Mouse (Mus musculus) cortical plate, adult 2 months (tissue): ENCODE data around the gene Aanat.
A peak's percentile ranks its signal among the peaks of the same experiment; 100 is the strongest.

Experiments used
- CTCF ChIP-seq: fragments of 200-500 bp; IDR thresholded peaks from 2 replicates; pipeline ENCODE4 v1.5.1; 2011; ENCODE audit warnings: mild to moderate bottlenecking, control low read depth, low read length; ENCODE audit not compliant: insufficient read depth; ENCODE audit errors: extremely low read depth
- POLR2A ChIP-seq: fragments of 200-500 bp; IDR thresholded peaks from 2 replicates; pipeline ENCODE4 v1.6.1; 2011; ENCODE audit warnings: mild to moderate bottlenecking, low read length, control low read depth; ENCODE audit not compliant: insufficient read depth; ENCODE audit errors: extremely low read depth

DNA sequence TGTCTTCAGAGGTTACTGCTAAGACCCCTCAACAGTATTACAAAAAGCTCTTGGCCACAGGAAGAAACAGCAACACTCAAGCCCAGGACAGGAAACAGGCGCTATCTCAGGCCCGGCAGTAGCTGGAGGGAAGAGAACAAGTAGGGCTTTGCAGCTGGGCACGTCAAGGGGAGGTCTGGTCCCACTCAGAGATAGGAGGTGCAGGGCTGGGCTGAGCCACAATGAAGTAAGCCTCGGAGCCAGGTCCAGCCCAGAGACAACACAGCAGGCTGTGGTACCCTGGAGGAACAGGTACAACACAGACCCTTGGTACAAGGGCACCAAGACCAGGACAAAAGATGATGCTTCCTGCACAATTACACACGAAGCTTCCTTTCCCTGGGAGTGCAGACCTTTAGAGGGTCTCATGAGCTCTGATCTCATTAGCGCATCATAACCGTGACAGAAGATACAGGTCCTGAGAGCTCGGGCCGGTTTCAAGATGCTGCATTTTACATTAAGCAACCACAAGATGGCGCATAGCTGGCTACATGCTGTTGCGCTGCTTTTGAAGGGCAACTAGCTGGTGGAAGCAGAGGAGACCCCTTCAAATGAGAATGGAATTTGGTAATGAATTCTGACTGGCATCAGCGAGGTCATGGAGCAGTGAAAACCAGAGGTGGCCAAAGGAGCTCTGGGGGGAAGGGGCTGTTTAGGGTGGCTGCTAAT is 31.9 kb upstream of the Aanat start:
- TF ChIP-seq CTCF (peak; percentile 75), POLR2A (no peak)
